Mouse (Mus musculus) heart, adult 9 months (tissue): ENCODE data around the gene Ccl17.

Source experiments
- DNase-seq, 2 experiments: peaks; one replicate each; pipeline ENCODE4 v3.0.0; 2022; ENCODE audit warnings: low spot score in 2 of 2

Ccl17 gene

GRCm38 (mm10) chr8:94810153-94810552, at the start of gene Ccl17:
TSS of gene Ccl17 (plus strand) at chr8:94810453.
- no peak for DNase-seq

GRCm38 (mm10) chr8:94767035-94767434, 43.2 kb upstream of the Ccl17 start:
- no peak for DNase-seq

- no peak for DNase-seq
Observed at GRCm38 (mm10) chr8:94770945-94771344, 39.3 kb upstream of the Ccl17 start.

- DNase-seq: peak; percentile 86 to 87
Observed at GRCm38 (mm10) chr8:94771941-94772670, 38.1 kb upstream of the Ccl17 start, which contains the start of gene Cx3cl1. TSS of gene Cx3cl1 (plus strand) at chr8:94772009.

- DNase-seq: no peak
Observed at GRCm38 (mm10) chr8:94773048-94773447, 37.2 kb upstream of the Ccl17 start.

- no peak for DNase-seq
Observed at GRCm38 (mm10) chr8:94773700-94774171, 36.5 kb upstream of the Ccl17 start.

- DNase-seq: no peak
Observed at GRCm38 (mm10) chr8:94774601-94775000, 35.7 kb upstream of the Ccl17 start.

- DNase-seq: no peak
Observed at GRCm38 (mm10) chr8:94776346-94776745, 33.9 kb upstream of the Ccl17 start.

GRCm38 (mm10) chr8:94778036-94778435, 32.2 kb upstream of the Ccl17 start:
- no peak for DNase-seq

- peak; percentile 49 to 56 for DNase-seq
Observed at GRCm38 (mm10) chr8:94778473-94778872, 31.8 kb upstream of the Ccl17 start.

GRCm38 (mm10) chr8:94778895-94779533, 31.2 kb upstream of the Ccl17 start:
- no peak for DNase-seq

GRCm38 (mm10) chr8:94779534-94780294, 30.5 kb upstream of the Ccl17 start:
- no peak for DNase-seq

GRCm38 (mm10) chr8:94780491-94781154, 29.6 kb upstream of the Ccl17 start:
- no peak for DNase-seq

- no peak for DNase-seq
Observed at GRCm38 (mm10) chr8:94781155-94781837, 29.0 kb upstream of the Ccl17 start.

GRCm38 (mm10) chr8:94781838-94782235, 28.4 kb upstream of the Ccl17 start:
- DNase-seq: peak in 1 of 2 experiments; percentile 27

GRCm38 (mm10) chr8:94783890-94784289, 26.4 kb upstream of the Ccl17 start:
- DNase-seq: no peak

- DNase-seq: peak; percentile 44 to 61
Observed at GRCm38 (mm10) chr8:94785247-94785985, 24.8 kb upstream of the Ccl17 start.

GRCm38 (mm10) chr8:94785995-94786595, 24.2 kb upstream of the Ccl17 start:
- no peak for DNase-seq

GRCm38 (mm10) chr8:94787524-94788501, 22.4 kb upstream of the Ccl17 start:
- peak; percentile 57 to 70 for DNase-seq
